Mouse (Mus musculus): Measurements from ENCODE around the gene Atp5d.
A peak's percentile ranks its signal among the peaks of the same experiment; 100 is the strongest.

GRCm38 (mm10) chr10:80136952-80137625, 1.3 kb upstream of the Atp5d start:
- no peak for TF ChIP-seq CTCF (IDR thresholded peaks at IDR 0.05; ENCODE audit: insufficient read depth, low read length)
- peak; percentile 34; the same call in 1 of the 2 replicates for TF ChIP-seq POLR2A (IDR thresholded peaks at IDR 0.05; ENCODE audit: borderline replicate concordance, extremely low read depth, low read depth, low read length)

All from lung, adult 2 months (tissue).